Mouse (Mus musculus): ENCODE data around the gene Mov10. TPM values are rescaled to one million over a fixed set of nuclear protein-coding genes. Genes with fewer than 3 reads are reported as not detected.
"Not testable (repeated sequence)": the region's sequence is repeated elsewhere in the genome, so short reads cannot be mapped to it uniquely, and the experiment has no call there.

Mov10 gene
- total and polyA plus RNA-seq, 3 experiments, result 7.2 to 31.9 (median 18.4) TPM

- H3K4me3 ChIP-seq (replicated peaks in 1 of 3; ENCODE audit: low read depth in 2 of 3, low read length in 2 of 3, poor library complexity in 1 of 3), result peak overlapping the region in 1 of 3 experiments; percentile 15
- dilution Hi-C loops (cut with MboI; ENCODE audit: extremely low pct_ligation_motif_present, extremely low pct_unique_long_range_greater_than_20kb, low sequenced_read_pairs); H3K27ac ChIP-seq (ENCODE audit: insufficient read depth, low read depth): not testable (repeated sequence)
Measured at GRCm38 (mm10) chr3:104866674-104867073, 48.3 kb upstream of the Mov10 start.

GRCm38 (mm10) chr3:104865341-104865788, 47.0 kb upstream of the Mov10 start:
- H3K9me3 ChIP-seq (replicated peaks; ENCODE audit: low read length), result no peaks in the 10 kb centered on the region
- in situ Hi-C loops (cut with MboI; ENCODE audit: low pct_ligation_motif_present, low pct_unique_long_range_greater_than_20kb, low sequenced_read_pairs), result no loop called here
- dilution Hi-C loops (cut with MboI; ENCODE audit: extremely low pct_ligation_motif_present, extremely low pct_unique_long_range_greater_than_20kb, low sequenced_read_pairs), result no loop called here
- H3K79me2 ChIP-seq (replicated peaks; ENCODE audit: control insufficient read depth, extremely low read depth, insufficient read depth, poor library complexity, severe bottlenecking), result peaks cover 48% of the 10 kb centered on the region
- H3K27me3 ChIP-seq (replicated peaks), result no peaks in the 10 kb centered on the region
- H3K4me1 ChIP-seq (ENCODE audit: control insufficient read depth in 1 of 2, insufficient read depth in 2 of 2), result peaks cover 4 to 31% of the 10 kb centered on the region in 2 experiments; a peak in 2 of 4 replicates
- DNase-seq (ENCODE audit: extremely low read depth), result peak; percentile 42
- H3K4me3 ChIP-seq (replicated peaks in 1 of 3; ENCODE audit: low read depth in 2 of 3, low read length in 2 of 3, poor library complexity in 1 of 3), result peak overlapping the region; percentile 67 to 85 (median 81)
- H3K27ac ChIP-seq (ENCODE audit: insufficient read depth, low read depth), result peak overlapping the region; percentile 72
- peaks cover 0 to 11% of the 10 kb centered on the region in 2 experiments for H3K36me3 ChIP-seq (replicated peaks in 1 of 2; ENCODE audit: control insufficient read depth in 1 of 2, insufficient read depth in 1 of 2, low read length in 1 of 2)
- TF ChIP-seq IRF4 (IDR thresholded peaks at IDR 0.05; ENCODE audit: low read depth, low read length) (no peak), SIN3A (IDR thresholded peaks at IDR 0.05; ENCODE audit: low read length) (peak; percentile 63; the same call in 1 of the 2 replicates), HCFC1 (IDR thresholded peaks at IDR 0.05; ENCODE audit: low read depth, low read length) (no peak), TBP (conservative IDR thresholded peaks at IDR 0.05; ENCODE audit: low read depth, low read length) (no peak), JUND (conservative IDR thresholded peaks at IDR 0.05; ENCODE audit: low read depth, low read length) (no peak), MEF2A (IDR thresholded peaks at IDR 0.05; ENCODE audit: borderline replicate concordance, low read depth, low read length) (no peak), MAFK (IDR thresholded peaks at IDR 0.05; ENCODE audit: insufficient replicate concordance, low read length) (no peak), TCF12 (IDR thresholded peaks at IDR 0.05; ENCODE audit: low read depth, low read length) (0 out of 2 replicates have a peak, but pooled peaks have one; percentile 6), USF2 (conservative IDR thresholded peaks at IDR 0.05; ENCODE audit: low read depth, low read length) (no peak), KAT2A (IDR thresholded peaks at IDR 0.05; ENCODE audit: insufficient replicate concordance, low read length) (no peak), MXI1 (IDR thresholded peaks at IDR 0.05; ENCODE audit: low read depth, low read length) (0 out of 2 replicates have a peak, but pooled peaks have one; percentile 1), POLR2AphosphoS2 (IDR thresholded peaks at IDR 0.05; ENCODE audit: low read depth, low read length) (no peak), NRF1 (IDR thresholded peaks at IDR 0.05; ENCODE audit: low read depth, low read length) (no peak), MYC (IDR thresholded peaks at IDR 0.05; ENCODE audit: low read depth, low read length) (no peak), BHLHE40 (IDR thresholded peaks at IDR 0.05; ENCODE audit: low read depth, low read length) (no peak)
- peak overlapping the region; percentile 96 for H3K4me2 ChIP-seq (ENCODE audit: insufficient read depth, low read depth, poor library complexity, severe bottlenecking)
- peak overlapping the region; percentile 90 for H3K9ac ChIP-seq (ENCODE audit: insufficient read depth, low read depth)

More at GRCm38 (mm10) chr3:104866674-104867073, 48.3 kb upstream of the Mov10 start:
- Histone ChIP-seq H3K4me1 (ENCODE audit: control insufficient read depth in 1 of 2, insufficient read depth in 2 of 2) (peaks cover 2 to 18% of the 10 kb centered on the region in 2 experiments; a peak in 2 of 4 replicates), H3K79me2 (replicated peaks; ENCODE audit: control insufficient read depth, extremely low read depth, insufficient read depth, poor library complexity, severe bottlenecking) (peaks cover 37% of the 10 kb centered on the region), H3K4me2 (ENCODE audit: insufficient read depth, low read depth, poor library complexity, severe bottlenecking) (peak overlapping the region; percentile 84), H3K9ac (ENCODE audit: insufficient read depth, low read depth) (peak overlapping the region; percentile 53; the same call in 1 of the 2 replicates), H3K36me3 (replicated peaks in 1 of 2; ENCODE audit: control insufficient read depth in 1 of 2, insufficient read depth in 1 of 2, low read length in 1 of 2) (peaks cover 3 to 18% of the 10 kb centered on the region in 2 experiments)
- H3K9me3 ChIP-seq (replicated peaks; ENCODE audit: low read length); DNase-seq (ENCODE audit: extremely low read depth); in situ Hi-C loops (cut with MboI; ENCODE audit: low pct_ligation_motif_present, low pct_unique_long_range_greater_than_20kb, low sequenced_read_pairs); H3K27me3 ChIP-seq (replicated peaks): not testable (repeated sequence)
- TF ChIP-seq ZNF384 (IDR thresholded peaks at IDR 0.05; ENCODE audit: low read depth, low read length), result peak; percentile 61
- TF ChIP-seq CTCF (conservative IDR thresholded peaks at IDR 0.05 in 1 of 2, IDR thresholded peaks at IDR 0.05 in 1 of 2; ENCODE audit: low read depth in 2 of 2, low read length in 2 of 2), result peak in 1 of 2 experiments; percentile 31; a peak in 1 of 4 replicates
